Mouse (Mus musculus) adrenal gland, adult 18-20 months (tissue): ENCODE results near the gene Krtap5-4. TPM values are rescaled to one million over a fixed set of nuclear protein-coding genes. Genes with fewer than 3 reads are reported as not detected.
"Not testable (repeated sequence)": the region's sequence is repeated elsewhere in the genome, so short reads cannot be mapped to it uniquely, and the experiment has no call there.

ENCODE experiments used
- DNase-seq, 2 experiments: peaks; one replicate each; pipeline ENCODE4 v3.0.0; 2021 to 2022; ENCODE audit warnings: low spot score in 2 of 2
- total RNA-seq, 2 experiments: library from RNA; stranded (reverse); gene quantifications; 1 replicate in 1 of 2; 2 replicates in 1 of 2; pipeline ENCODE4 v1.2.3; 2021

The Krtap5-4 gene
- total RNA-seq, 2 experiments from 2014 or later: not detected

DNA sequence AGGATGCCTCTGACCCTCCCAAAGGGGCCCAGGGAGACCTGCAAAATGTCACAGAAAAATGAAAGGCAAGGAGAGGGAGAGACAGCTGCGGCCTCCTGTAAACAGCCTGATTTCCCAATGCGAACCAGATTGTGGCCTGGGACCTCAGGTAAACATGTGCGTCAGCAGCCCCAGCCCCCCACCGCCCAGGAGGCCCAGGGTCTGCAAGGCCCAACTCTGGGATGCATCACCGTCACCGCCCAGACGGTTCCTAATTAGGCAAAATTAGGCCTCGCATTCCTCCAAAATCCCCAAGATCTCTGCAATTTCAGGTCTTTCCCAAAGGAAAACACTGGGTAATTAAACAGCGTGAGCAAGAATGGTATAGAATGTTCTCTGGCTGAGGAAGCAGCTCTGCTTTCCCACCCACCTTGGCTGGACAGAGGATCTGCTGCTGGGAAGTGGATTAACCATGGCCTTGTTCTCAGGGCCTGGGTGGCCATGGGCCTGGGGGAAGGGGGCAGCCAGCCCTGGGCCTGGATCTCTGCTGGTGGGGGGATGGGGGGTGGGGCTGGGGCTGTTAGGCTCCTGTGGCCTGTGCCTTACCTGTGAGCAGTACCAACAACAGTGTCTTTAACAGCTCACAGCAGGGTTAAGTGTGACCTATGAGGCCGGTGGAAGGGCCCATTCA, 18.4 kb downstream of the Krtap5-4 start:
- DNase-seq: not testable (repeated sequence)

DNA sequence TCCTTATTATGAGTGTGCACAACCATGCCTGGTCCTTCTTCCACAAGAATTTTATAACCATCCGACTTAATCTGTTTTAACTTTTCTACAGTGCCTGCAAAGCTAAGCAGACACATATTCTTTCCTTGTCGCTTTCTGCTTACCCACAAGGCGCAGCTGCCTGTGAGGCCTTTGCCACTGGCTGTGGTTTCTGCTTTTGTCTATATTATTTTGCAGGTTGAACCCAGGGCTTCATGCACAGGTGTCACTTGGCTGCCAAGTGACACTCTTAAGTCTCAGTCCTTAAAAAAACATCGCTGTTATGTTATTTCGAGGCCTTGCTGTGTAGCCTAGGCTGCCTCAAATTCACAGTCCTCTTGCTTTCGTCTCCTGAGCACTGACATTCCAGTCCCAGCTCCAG, 19.3 kb downstream of the Krtap5-4 start:
- DNase-seq: no peak

- DNase-seq: no peak
Measured at GRCm38 (mm10) chr7:142323396-142324117, 20.2 kb downstream of the Krtap5-4 start.

- DNase-seq: no peak
Measured at GRCm38 (mm10) chr7:142326714-142327445, 23.5 kb downstream of the Krtap5-4 start.

- no peak for DNase-seq
Measured at GRCm38 (mm10) chr7:142328507-142328906, 25.2 kb downstream of the Krtap5-4 start.

- DNase-seq: peak in 1 of 2 experiments; percentile 38
Measured at GRCm38 (mm10) chr7:142330271-142330724, 26.9 kb downstream of the Krtap5-4 start.

- DNase-seq: no peak
Measured at GRCm38 (mm10) chr7:142331281-142331680, 27.9 kb downstream of the Krtap5-4 start.

GRCm38 (mm10) chr7:142332741-142333140, 29.4 kb downstream of the Krtap5-4 start:
- not testable (repeated sequence) for DNase-seq

DNA sequence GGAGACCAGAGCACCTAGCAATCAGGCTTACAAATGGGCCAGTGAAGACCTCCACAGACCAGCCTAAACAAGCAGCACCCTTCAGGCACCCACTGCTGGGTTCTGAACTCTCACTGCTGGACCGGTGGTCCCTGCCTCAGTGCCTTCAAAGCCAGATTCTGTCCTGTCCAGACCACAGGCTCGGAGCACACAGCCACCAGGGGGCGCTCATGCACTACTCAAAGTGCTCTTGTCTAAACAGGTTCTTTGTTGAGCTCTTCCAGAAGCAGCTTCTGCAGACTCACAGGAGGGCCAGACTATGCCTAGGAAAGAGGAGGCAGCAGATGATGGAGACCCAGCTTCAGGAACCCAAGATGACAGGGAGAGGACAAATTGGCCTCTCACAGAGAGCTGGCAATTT, 30.9 kb downstream of the Krtap5-4 start:
- DNase-seq: peak; percentile 89 to 94

- no peak for DNase-seq
Measured at GRCm38 (mm10) chr7:142335151-142335550, 31.8 kb downstream of the Krtap5-4 start.

- DNase-seq: no peak
Measured at GRCm38 (mm10) chr7:142340269-142340970, 37.1 kb downstream of the Krtap5-4 start.

- DNase-seq: no peak
Measured at GRCm38 (mm10) chr7:142341564-142342246, 38.4 kb downstream of the Krtap5-4 start.

GRCm38 (mm10) chr7:142342247-142342640, 38.9 kb downstream of the Krtap5-4 start:
- no peak for DNase-seq

- DNase-seq: no peak
Measured at GRCm38 (mm10) chr7:142347542-142347941, 44.2 kb downstream of the Krtap5-4 start.

DNA sequence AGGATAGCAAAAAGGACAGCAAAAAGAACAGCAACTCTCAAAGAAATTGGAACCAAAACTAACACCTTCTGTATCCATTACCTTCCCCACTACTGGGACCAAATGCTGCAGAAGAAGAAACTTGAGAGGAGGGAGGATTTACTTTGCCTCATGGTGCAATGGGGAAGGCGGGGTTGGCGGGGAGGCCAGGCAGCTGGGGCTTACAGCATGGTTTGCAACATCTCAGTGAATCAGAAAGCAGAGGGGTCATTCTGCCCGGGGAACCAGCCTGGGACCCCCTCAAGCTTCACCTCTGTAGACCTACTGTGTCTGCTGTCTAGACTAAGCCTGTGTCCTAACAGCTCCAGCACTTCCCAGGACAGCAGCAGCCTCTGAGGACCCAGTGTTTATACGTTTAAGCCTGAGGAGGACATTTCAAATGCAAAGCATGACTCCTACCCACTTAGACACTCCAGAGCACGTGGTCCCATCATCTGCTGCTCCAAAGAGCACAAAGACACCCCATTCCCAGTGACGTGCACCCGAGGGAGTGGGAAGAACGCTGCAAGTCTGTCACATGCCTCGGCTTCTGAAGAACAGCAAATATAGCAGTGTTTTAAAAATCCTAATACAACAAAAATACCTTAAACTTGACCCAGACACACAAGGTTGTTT, 46.1 kb downstream of the Krtap5-4 start:
- DNase-seq: no peak

DNA sequence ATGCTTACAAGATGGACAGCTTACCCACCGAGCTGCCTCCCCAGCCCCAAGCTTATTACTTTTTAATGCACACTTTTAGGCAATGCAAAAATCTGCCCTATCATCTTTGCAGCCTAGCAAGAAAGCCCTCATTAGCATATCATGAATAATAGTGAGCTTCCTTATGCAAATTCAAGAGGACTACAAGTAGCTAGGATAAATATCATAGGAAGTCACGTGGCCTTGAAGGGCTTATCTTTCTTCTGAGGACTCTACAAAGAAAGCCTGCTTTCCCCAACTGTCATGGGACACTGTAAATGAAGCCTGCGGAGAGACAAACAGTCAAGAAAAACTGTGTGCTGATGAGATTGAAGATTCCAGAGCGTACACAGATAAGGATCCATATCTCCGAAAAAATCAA, 48.2 kb downstream of the Krtap5-4 start:
- DNase-seq: no peak

DNA sequence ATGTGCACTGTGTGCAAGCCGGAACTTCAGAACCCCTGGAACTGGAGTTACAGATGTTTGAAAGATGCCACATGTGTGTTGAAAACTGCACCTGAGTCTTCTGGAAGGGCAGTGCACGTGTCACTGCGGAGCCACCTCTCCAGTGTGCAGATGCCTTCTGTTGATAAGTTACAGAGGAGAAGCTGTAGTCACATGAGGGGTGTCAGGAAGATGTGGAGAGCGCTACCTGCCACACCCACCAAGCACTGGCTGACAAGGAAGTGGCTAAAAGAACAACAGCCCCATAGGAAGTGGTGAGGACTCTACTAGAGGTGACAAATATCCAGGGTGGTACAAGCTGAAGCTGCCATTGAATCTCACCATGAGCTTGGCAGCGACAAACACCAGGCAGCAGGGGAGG, 50.5 kb downstream of the Krtap5-4 start:
- DNase-seq: no peak
